Mouse (Mus musculus) retina, adult 2 months (tissue): ENCODE results near the gene Agtpbp1.

Experiments
- DNase-seq: peaks from one replicate; pipeline ENCODE4 v3.0.0-alpha.2; 2012; ENCODE audit warnings: low read depth, low spot score

The Agtpbp1 gene

DNA sequence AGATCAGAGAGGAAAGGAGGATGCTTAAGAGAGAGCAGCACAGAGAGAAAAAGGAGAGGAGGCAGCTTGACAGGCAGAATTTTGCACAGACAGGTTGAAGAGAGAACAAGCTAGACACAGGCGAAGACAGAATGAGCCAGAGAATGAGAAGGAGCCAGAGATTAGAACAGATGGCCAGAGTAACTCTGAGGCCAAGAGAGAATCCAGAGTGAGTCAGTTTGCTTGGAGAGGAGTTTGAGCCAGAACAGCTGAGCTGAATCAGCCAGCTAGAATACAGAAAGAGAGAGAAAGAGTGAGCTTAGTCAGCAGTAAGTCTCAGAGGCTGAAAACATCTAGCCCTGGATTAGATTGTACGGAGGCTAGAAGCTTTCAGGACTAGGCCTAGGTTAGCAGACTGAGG lies 12.5 kb downstream of the Agtpbp1 start:
- no peak for DNase-seq

DNA sequence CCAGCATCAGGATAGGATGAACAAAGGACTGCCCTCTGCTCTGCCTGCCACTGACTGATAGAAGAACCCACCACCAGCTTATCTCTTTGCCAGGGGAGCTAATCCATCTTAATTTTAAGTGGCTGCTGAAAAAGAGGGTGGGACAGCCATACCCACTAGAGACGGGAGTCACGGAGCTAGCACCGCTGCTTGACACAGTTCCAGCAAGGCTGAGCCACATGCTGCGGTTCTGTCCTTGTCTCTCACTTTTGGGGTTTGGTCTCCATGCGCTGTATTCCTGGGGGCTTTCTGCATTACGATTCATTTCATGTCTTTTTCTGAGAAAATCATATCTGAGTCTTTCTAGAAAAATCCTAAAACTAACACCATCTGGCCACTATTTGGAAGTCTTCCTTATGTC lies 13.9 kb downstream of the Agtpbp1 start:
- no peak for DNase-seq

DNA sequence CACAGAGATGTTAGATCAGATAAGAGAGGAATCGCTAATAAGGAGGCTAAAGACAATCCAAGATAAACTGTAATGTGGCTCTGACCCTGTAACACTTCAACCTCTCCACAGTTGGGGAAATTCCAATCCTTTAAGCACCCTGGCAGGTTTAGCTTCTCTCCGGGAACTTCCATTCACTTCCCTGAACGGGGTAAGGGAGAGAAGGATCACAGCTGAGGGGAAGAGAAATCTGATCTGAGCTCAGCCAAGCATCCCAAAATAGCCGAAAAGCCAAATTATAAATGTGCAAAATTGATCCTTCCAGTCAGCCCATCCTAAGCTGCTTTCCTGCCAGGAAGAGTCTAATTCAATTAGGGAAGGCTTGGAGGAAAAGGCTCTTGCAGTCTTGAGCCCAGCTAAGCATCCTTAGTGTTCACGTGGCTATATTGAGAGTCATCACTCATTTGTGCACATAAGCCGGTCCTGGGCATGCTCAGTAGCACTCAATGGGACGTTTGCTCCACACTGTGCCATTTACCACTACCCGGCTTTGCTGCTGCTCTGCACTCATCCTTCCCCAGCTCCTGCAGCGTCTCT lies 19.0 kb downstream of the Agtpbp1 start:
- DNase-seq = peak; percentile 68

DNA sequence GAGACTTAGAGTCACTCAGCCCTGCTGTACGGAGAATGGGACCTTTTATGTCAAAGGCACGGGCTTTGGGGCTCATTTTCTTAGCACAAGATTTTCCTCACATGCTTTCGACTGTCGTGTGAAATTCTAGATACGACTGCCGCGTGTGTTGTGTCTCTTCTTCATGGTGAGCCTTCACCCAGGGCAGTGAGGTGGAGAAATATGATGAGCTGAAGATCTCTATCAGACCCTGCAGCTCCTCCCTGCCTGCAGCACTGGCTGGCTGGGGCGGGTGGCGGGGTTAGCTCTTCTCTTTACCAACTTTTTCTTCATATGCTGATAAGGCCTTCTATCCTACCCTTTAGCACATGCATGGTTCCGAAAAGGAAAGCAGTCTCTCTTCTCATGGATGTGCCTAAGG lies 20.1 kb downstream of the Agtpbp1 start:
- no peak for DNase-seq

DNA sequence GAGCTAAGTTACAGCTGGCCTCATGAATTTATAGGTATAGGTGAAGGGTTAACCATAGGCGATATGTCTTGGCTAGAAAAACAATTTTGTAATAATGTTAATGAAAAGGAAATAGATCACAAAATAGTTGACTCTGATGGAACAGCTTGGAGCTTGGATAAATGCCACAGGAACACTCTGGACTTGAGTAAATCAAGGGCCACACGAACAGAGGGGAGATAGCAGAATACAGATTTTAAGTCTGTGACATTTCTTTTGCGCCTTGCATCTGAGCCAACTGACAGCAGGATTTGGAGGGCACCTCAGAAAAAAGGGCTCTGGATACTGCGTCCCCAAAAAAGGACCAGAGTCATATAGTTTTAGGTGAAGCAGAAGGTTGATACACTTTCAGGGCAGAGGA lies 20.5 kb downstream of the Agtpbp1 start:
- DNase-seq = no peak

DNA sequence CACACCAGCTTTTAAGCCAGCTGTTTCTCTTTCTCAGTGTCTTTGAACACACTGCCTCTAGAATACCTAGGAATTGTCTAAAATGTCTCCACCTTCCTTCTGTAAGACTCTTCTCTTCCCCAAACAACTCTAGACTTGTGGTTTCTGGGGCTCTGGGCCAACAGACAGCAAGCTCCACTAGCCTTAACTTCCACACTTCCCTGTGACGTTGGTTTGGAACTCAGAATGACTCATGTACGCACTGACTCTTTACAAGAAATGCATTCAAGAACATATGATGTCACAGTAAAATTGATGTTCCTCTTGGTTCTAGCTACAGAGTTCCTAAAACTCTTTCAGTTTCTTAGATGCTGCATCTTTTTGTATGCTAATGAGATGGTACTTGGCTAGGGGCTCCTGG lies 22.6 kb downstream of the Agtpbp1 start:
- DNase-seq = no peak

DNA sequence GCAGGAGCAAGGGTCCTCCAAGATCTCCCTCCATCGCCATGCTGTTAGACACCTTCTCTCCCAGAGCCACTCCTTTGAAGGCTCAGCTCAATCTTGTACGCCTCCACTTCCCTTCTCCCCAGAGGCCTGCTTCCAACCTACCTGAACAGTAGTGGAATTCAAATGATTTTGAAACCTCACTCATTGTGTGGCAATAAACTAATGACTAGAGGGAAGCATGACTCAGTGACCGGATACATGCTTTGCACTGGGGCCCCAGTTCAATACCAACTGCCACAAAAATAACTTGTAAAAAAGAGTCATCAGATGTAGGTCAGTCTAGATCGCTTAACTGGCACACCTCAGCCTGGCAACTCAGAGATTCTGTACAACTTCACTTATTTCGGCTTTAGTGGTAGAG lies 26.3 kb downstream of the Agtpbp1 start:
- no peak for DNase-seq

DNA sequence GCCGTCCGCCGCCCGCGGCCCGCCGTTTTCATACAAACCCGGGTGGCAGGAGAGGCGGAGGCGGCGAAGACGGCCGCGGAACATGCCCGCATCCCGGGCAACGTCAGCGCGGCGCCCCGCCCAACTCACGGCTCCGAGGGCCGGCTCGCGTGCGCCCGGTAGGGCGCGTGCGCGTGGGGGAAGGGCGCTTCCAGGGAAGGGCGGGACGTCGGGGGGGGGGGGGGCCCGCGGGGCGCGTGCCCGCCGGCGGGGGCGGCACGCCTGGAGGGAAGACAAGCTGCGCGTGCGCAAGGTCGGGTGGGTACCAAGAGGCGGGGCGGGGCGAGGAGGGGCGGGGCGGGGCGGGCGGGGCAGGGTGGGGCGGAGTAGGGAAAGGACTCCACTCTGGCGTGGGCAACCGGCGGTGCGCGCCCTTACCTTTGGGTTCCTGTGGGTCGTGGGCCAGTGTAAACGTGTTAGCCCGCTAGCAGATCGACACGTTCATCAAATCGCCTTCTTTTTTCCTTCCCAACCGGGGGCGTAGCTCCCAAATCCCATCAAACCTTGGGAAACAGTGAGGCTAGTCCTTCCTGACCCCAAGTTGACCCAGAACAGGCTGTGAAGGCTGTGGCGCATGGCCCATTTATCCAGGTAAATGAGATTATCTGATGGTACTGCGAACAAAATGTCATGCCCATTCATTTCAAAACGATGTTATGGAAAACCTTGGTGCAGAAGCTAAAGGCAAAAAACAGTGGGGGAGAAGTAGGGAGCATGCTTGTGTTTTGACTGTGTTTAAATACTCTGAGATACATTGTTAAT lies 27.6 kb downstream of the Agtpbp1 start:
- peak; percentile 86 for DNase-seq

DNA sequence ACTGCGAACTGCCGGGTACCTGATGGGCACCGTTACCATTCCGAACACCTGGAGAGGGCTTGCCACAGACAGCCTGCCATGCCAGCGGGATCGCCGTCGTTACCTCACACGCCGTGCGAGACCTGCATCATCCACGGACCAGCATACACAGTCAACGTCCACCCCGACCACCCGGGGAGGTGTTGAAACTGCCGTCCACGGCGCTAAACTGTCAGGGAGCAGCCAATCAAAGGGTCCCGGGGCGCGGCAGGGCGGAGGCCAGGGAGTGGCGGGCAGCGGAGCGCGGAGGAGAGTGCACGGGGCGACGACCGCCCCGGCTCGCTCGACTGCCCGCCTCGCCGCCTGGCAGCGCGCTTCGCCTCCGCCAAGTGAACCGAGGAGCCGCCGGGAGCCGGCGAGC lies 28.4 kb downstream of the Agtpbp1 start:
- no peak for DNase-seq

DNA sequence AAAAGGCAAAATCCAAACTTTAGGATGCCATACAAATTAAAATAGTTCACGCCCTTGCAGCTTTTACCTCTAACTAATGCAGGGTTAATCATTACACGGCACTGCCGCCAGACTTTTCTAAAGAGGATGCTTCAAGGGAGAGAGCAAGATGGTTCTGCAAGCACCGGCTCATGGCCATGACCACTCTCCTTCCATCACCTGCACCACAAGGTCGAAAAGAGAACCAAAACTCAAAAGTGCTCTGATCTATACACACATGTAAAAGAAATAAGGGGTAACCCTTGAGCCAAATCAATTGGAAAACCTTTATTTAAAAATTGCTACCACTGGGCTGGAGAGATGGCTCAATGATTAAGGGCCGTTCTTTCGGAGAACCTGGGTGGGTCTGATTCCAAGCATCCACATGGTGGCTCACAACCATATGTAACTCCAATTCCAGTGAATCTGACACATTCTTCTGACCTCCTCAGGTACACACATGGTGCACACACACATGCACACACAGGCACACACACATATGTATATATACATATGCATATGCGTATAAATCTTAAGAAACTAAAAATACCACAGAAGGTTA lies 29.3 kb downstream of the Agtpbp1 start:
- DNase-seq = no peak

DNA sequence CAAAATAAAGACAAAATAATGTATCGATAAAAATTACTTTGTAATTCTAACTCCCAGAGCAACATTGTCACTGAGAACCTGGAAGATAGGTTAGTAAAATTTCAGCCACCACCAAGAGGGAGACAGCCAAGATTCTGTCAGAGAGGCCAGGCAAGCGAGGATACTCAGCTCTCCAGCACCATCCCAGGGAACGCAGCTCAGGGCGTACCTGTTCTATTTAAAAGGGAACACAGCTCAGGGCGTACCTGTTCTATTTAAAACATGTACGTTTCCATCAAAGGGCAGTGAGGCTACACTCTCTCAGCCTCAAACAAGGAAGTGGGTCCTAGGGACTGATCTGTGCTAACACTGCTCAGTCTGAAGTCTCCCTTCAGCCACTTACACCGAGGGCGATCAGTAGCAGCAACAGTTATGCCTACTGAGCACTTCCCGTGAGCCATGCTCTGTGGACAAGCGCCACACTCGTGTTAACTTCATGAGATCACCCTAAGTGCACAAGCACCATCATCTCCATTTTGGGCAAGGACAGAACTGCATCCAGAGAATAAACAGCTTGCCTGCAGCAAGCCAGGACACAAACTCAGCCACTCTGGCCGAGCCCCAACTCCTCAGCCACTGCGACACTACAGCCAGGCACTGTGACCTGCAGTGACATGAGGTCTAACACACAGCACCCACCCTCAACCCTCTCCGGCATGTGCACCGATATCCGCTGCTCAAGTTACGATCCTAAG lies 30.1 kb downstream of the Agtpbp1 start:
- no peak for DNase-seq

DNA sequence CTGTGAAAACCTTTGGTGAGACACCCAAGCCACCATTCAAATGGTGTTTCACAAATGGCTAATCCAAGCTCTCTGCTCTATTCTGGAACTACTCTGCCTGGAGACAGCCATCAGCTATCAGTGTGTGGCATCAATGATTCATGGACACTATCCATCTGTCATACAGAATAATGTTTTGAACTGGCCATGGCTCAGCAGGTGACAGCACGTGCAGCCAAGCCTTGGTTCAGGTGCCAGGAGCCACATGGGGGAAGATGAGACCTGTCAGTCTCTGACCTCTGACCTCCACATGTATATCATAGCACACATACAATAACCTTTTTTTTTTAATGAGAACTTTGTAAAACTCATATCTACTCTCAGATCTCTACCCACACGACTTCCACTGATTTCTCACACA lies 32.3 kb downstream of the Agtpbp1 start:
- no peak for DNase-seq

DNA sequence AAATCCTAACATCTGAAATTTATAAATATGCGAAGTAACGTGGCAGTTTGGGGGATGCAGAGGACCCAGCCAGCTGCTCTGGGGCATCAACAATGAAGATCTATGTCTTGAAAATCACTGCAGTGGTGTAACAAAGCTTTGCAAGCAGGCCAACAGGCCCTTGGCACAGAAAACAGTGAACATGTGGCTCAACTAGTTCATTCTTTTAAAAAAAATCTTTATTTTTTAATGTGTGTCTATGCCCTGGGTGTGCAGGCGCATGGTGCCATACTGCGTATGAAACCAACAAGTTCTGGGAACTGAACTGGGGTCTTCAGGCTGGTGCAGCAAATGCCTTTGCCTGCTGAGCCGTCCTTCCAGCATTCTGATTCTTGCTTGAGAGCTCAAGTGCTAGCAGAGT lies 32.7 kb downstream of the Agtpbp1 start:
- DNase-seq = no peak

DNA sequence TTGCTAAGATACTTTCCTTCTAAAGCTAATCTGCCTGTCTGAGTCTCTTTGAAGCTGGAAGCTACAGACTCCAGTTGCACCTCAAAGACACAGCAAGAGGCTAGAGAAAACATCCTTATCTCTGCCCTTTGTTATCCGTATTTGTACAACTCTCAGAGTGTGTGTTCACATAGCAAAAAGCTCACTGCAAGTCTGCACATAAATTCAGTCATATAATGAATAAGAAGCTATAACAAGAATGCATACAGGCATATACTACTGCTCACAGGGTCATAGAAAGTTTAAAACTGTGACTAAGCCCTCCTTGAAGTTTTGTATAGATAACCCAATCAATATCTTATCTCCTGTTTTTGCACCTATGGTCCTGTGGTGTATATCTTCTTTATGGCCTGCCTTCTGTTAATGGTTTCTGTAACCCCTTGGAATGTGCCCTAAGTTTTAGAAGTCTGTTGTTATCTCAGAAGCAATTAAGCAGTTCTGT lies 35.7 kb downstream of the Agtpbp1 start:
- DNase-seq = no peak

DNA sequence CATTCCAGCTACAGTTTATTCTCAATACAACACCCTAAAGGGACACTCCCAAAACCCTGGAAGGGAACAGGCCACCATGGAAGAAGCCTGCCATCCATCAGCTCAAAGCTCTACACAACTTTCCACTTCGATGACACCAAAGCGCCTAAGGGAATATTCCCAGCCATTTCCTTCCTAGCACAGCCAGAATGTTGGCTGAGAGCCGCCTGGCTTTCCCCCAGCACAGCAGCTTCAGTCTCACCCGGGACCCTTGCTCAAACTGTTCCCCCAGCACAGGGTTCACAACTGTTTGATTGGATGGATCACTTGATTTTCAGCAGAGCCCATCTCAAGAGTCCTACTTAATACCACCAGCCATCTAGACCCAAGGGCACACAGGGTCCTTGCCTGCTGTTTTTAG lies 37.3 kb downstream of the Agtpbp1 start:
- DNase-seq = no peak

DNA sequence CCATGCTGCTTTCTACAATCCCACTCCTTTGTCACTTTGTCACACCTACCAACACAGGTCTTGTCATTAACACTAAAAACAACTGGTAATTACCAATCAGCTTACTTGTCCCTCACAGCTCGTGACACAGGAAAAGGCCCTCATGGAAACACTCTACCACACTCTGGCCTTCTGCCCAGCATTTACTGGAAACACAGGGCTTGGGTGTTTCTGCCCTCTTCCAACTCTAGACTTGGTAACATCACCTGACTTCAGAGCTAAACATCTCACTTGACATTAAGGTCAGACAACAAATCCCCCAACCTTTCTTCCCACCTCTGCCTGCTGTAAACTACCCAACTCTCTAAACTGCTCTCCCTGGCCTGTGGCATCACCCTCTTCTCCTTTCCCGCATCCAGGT lies 37.9 kb downstream of the Agtpbp1 start:
- DNase-seq = no peak

DNA sequence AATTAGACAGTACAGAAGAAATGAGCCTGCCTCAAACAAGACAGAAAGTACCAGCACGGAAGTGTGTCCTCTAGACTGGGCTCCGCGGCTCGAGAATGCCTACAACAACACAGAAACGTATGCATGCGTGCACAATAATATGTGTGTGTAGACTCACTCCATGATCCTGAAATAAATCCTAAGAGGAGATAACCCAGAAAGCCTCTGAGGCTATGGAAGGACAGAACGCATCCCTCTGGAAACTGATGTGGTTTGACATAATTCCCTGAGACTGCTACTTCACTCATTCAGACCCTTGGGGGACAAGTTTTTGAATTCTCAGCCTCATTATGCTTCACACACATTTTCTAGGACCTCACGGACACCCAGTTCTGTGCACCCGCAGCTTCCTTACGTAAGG lies 42.6 kb downstream of the Agtpbp1 start:
- DNase-seq = no peak

DNA sequence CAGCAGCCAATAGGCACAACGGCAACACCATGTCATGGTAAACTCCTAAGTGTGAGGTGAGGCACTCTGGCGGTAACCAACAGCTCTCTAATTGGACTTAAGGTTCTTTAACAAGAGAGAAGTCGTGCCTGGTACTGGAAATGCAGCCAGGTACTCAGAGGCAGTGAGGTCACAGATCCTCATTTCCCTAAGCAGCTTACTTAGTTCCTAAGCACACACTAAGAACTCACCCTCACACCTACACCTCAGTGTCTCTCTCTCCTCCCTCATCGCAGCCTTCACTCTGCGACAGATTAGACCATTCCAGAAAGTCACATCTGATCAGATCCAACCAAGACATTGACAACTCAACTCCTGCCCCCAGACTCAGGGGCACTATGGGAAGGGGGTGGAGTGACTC lies 45.0 kb downstream of the Agtpbp1 start:
- DNase-seq = peak; percentile 78

DNA sequence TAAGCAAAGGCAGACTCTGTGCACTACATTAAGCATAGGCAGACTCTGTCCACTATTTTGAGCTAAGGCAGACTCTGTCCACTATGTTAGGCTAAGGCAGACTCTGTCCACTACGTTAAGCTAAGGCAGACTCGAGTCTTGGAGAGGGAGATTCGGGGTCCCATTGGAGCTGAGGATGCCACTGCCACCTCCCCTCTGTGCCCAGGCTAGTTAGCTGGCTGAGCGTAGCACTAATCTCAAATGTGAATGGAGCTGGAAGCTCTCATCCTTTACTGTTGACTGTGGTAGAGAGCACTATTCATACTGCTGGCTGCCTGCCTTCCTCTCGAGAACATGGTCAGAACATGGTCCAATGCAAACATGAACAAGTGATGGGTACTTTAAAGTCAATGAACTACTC lies 46.4 kb downstream of the Agtpbp1 start:
- DNase-seq = no peak

DNA sequence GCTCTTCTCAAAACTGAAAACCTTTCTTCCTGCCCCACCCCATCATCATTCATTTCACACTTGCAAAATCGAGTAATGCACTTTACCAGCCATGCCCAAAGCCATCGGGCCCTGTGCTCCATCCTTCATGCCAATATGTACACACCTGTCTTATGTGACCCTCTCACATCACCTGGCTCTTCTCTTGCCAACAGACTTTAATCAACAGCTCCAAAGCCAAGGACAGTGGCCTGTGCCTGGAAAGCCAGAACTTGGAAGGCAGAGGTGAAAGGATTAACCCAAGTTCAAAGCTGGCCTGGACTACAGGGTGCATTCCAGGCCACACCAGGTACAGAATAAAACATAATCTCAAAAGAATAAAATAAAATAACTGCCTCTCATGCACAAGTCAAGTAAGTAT lies 48.4 kb downstream of the Agtpbp1 start:
- DNase-seq = no peak

DNA sequence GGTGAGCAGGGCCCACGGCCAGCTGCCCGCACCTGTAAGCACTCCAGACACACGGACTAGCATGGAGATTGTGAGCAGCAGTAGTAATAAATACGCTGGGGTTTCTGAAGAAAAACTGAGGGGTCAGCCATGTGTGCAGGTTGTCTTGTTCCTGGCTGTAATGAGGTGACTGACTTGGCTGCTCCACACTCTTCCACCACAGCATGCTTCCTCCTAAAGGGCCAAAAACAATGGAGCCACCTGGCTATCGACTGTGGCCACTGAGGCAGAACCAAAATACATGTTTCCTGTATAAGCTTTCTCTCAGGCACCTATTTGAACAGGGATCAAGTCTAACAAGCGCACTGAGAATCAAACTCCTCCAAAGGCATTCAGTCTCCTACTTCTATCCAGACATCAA lies 49.3 kb downstream of the Agtpbp1 start:
- no peak for DNase-seq

DNA sequence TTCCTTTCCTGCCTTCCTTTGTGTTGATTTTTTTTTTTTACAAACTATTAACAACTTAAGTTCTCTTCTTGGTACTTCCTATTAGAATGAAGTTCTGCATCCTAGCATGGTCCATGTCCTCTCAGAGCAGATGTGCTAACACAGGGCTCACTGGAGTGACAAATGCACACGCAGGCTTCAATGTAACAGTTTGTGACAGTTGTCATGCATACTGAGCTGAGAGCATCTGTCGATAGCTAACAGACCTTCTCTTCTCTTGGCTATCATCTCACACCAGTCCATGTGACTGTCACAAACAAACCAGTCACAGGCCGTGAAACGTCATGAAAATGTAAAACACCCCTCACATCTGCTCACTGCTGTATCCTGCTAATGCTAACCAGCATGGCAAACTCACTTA lies 50.7 kb downstream of the Agtpbp1 start:
- no peak for DNase-seq

DNA sequence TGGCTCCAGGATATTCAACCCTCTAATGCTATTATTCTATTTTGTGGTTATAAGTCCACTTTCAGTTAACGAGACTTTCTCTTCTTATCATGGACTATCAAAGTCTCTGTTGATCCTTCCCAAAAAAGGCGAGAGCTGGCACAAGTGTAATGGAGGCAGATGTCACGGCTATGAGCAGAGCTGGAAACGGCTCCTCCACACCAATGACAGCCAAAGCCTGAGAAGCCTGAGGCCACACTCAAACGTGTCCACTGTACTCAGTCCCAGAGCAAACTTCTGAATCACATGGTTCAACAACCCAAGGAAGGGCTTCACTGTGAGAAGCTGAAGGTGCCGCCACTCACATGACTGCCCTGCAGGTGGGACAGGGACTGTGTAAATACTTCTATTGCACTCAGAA lies 51.7 kb downstream of the Agtpbp1 start:
- DNase-seq = no peak
